Mouse (Mus musculus): Measurements from ENCODE around the gene Tssk6. TPM values are rescaled to one million over a fixed set of nuclear protein-coding genes. Genes with fewer than 3 reads are reported as not detected.

Gene Tssk6
- polyA plus RNA-seq, 1 experiment from 2014 or later, result 2.5 TPM

- no peaks in the 10 kb centered on the region for H3K4me1 ChIP-seq (ENCODE audit: control insufficient read depth, insufficient read depth, low read length)
- peak overlapping the region; percentile 52 for H3K4me2 ChIP-seq (ENCODE audit: low read length)
- H3K36me3 ChIP-seq (ENCODE audit: control insufficient read depth, insufficient read depth, low read length), result no peaks in the 10 kb centered on the region
- no peak overlapping the region for H3K27ac ChIP-seq (ENCODE audit: low read depth, low read length)
- ATAC-seq (peak; percentile 22), DNase-seq (ENCODE audit: low spot score) (no peak)
- H3K27me3 ChIP-seq (replicated peaks; ENCODE audit: control insufficient read depth, insufficient read depth, low read length), result peaks cover 71% of the 10 kb centered on the region
- peak overlapping the region; percentile 37 for H3K4me3 ChIP-seq (ENCODE audit: low read depth, low read length)
- 21% methylated on average over 74 of the region's 79 CpGs for WGBS
- H3K9ac ChIP-seq (ENCODE audit: low read length), result peak overlapping the region; percentile 48
- 0 out of 2 replicates have a peak, but pooled peaks cover 2% of the 10 kb centered on the region for H3K9me3 ChIP-seq (replicated peaks; ENCODE audit: control insufficient read depth, low read length)
Observed at GRCm38 (mm10) chr8:69881261-69881865, 20.6 kb upstream of the Tssk6 start.

GRCm38 (mm10) chr8:69882021-69882756 lies 19.8 kb upstream of the Tssk6 start:
- H3K4me3 ChIP-seq (ENCODE audit: low read depth, low read length), result peak overlapping the region; percentile 37
- peak overlapping the region; percentile 48 for H3K9ac ChIP-seq (ENCODE audit: low read length)
- peak overlapping the region; percentile 52 for H3K4me2 ChIP-seq (ENCODE audit: low read length)
- no peaks in the 10 kb centered on the region for H3K36me3 ChIP-seq (ENCODE audit: control insufficient read depth, insufficient read depth, low read length)
- H3K9me3 ChIP-seq (replicated peaks; ENCODE audit: control insufficient read depth, low read length), result 0 out of 2 replicates have a peak, but pooled peaks cover 2% of the 10 kb centered on the region
- DNase-seq (ENCODE audit: low spot score) (peak; percentile 76), ATAC-seq (peak; percentile 54)
- no peak overlapping the region for H3K27ac ChIP-seq (ENCODE audit: low read depth, low read length)
- WGBS, result 6% methylated on average over 100 of the region's 103 CpGs
- H3K27me3 ChIP-seq (replicated peaks; ENCODE audit: control insufficient read depth, insufficient read depth, low read length), result peaks cover 79% of the 10 kb centered on the region
- no peaks in the 10 kb centered on the region for H3K4me1 ChIP-seq (ENCODE audit: control insufficient read depth, insufficient read depth, low read length)

GRCm38 (mm10) chr8:69882833-69883600 lies 19.0 kb upstream of the Tssk6 start:
- 0 out of 2 replicates have a peak, but pooled peaks cover 2% of the 10 kb centered on the region for H3K9me3 ChIP-seq (replicated peaks; ENCODE audit: control insufficient read depth, low read length)
- H3K9ac ChIP-seq (ENCODE audit: low read length), result no peak overlapping the region
- peaks cover 88% of the 10 kb centered on the region for H3K27me3 ChIP-seq (replicated peaks; ENCODE audit: control insufficient read depth, insufficient read depth, low read length)
- DNase-seq (ENCODE audit: low spot score), result no peak
- H3K4me2 ChIP-seq (ENCODE audit: low read length), result peak overlapping the region; percentile 52; the same call in 1 of the 2 replicates
- H3K27ac ChIP-seq (ENCODE audit: low read depth, low read length), result no peak overlapping the region
- peak; percentile 13; the same call in 1 of the 2 replicates for ATAC-seq
- 11% methylated on average over 52 of the region's 52 CpGs for WGBS
- peaks cover 2% of the 10 kb centered on the region; the same call in 1 of the 2 replicates for H3K4me1 ChIP-seq (ENCODE audit: control insufficient read depth, insufficient read depth, low read length)
- H3K36me3 ChIP-seq (ENCODE audit: control insufficient read depth, insufficient read depth, low read length), result no peaks in the 10 kb centered on the region
- H3K4me3 ChIP-seq (ENCODE audit: low read depth, low read length), result peak overlapping the region; percentile 37

GRCm38 (mm10) chr8:69884141-69884540 lies 17.8 kb upstream of the Tssk6 start:
- Histone ChIP-seq H3K27me3 (replicated peaks; ENCODE audit: control insufficient read depth, insufficient read depth, low read length) (peaks cover 99% of the 10 kb centered on the region), H3K4me2 (ENCODE audit: low read length) (no peak overlapping the region), H3K36me3 (ENCODE audit: control insufficient read depth, insufficient read depth, low read length) (no peaks in the 10 kb centered on the region), H3K9ac (ENCODE audit: low read length) (no peak overlapping the region), H3K4me1 (ENCODE audit: control insufficient read depth, insufficient read depth, low read length) (peaks cover 2% of the 10 kb centered on the region), H3K9me3 (replicated peaks; ENCODE audit: control insufficient read depth, low read length) (0 out of 2 replicates have a peak, but pooled peaks cover 2% of the 10 kb centered on the region), H3K27ac (ENCODE audit: low read depth, low read length) (no peak overlapping the region), H3K4me3 (ENCODE audit: low read depth, low read length) (no peak overlapping the region)
- WGBS, result 57% methylated on average over 13 of the region's 13 CpGs
- DNase-seq (ENCODE audit: low spot score), result no peak
- no peak for ATAC-seq

GRCm38 (mm10) chr8:69887289-69888243 lies 14.4 kb upstream of the Tssk6 start, which contains the start of gene Cilp2:
TSS of gene Cilp2 (minus strand) at chr8:69887687.
- under 1% methylated on average over 58 of the region's 60 CpGs for WGBS
- ATAC-seq, result no peak
- H3K4me3 ChIP-seq (ENCODE audit: low read depth, low read length), result peak within 1 kb of the TSS; percentile 16

GRCm38 (mm10) chr8:69888244-69888866 lies 13.6 kb upstream of the Tssk6 start:
- H3K27me3 ChIP-seq (replicated peaks; ENCODE audit: control insufficient read depth, insufficient read depth, low read length), result peaks cover 74% of the 10 kb centered on the region
- H3K9ac ChIP-seq (ENCODE audit: low read length), result peak overlapping the region; percentile 21; the same call in 1 of the 2 replicates
- H3K4me1 ChIP-seq (ENCODE audit: control insufficient read depth, insufficient read depth, low read length), result peaks cover 2% of the 10 kb centered on the region
- 5% methylated on average over 24 of the region's 24 CpGs for WGBS
- peak overlapping the region; percentile 16; the same call in 1 of the 2 replicates for H3K4me3 ChIP-seq (ENCODE audit: low read depth, low read length)
- no peak for DNase-seq (ENCODE audit: low spot score)
- H3K4me2 ChIP-seq (ENCODE audit: low read length), result peak overlapping the region; percentile 39
- no peak overlapping the region for H3K27ac ChIP-seq (ENCODE audit: low read depth, low read length)
- no peak for ATAC-seq
- H3K36me3 ChIP-seq (ENCODE audit: control insufficient read depth, insufficient read depth, low read length), result 0 out of 2 replicates have a peak, but pooled peaks cover 4% of the 10 kb centered on the region
- no peaks in the 10 kb centered on the region for H3K9me3 ChIP-seq (replicated peaks; ENCODE audit: control insufficient read depth, low read length)

More at GRCm38 (mm10) chr8:69887289-69888243, 14.4 kb upstream of the Tssk6 start, which contains the start of gene Cilp2:
- Histone ChIP-seq H3K9ac (ENCODE audit: low read length) (peak within 1 kb of the TSS; percentile 29; the same call in 1 of the 2 replicates), H3K36me3 (ENCODE audit: control insufficient read depth, insufficient read depth, low read length) (0 out of 2 replicates have a peak, but pooled peaks cover 2% of the 10 kb centered on the region), H3K9me3 (replicated peaks; ENCODE audit: control insufficient read depth, low read length) (no peaks in the 10 kb centered on the region), H3K27ac (ENCODE audit: low read depth, low read length) (no peak within 1 kb of the TSS), H3K27me3 (replicated peaks; ENCODE audit: control insufficient read depth, insufficient read depth, low read length) (peaks cover 82% of the 10 kb centered on the region), H3K4me2 (ENCODE audit: low read length) (peak within 1 kb of the TSS; percentile 39), H3K4me1 (ENCODE audit: control insufficient read depth, insufficient read depth, low read length) (peaks cover 2% of the 10 kb centered on the region)
- no peak for DNase-seq (ENCODE audit: low spot score)

GRCm38 (mm10) chr8:69888902-69889301 lies 13.1 kb upstream of the Tssk6 start:
- 4% methylated on average over 32 of the region's 32 CpGs for WGBS
- no peaks in the 10 kb centered on the region for H3K9me3 ChIP-seq (replicated peaks; ENCODE audit: control insufficient read depth, low read length)
- H3K36me3 ChIP-seq (ENCODE audit: control insufficient read depth, insufficient read depth, low read length), result 0 out of 2 replicates have a peak, but pooled peaks cover 4% of the 10 kb centered on the region
- H3K9ac ChIP-seq (ENCODE audit: low read length), result 0 out of 2 replicates have a peak overlapping the region, but pooled peaks have one; percentile 21
- ATAC-seq (no peak), DNase-seq (ENCODE audit: low spot score) (no peak)
- no peak overlapping the region for H3K27ac ChIP-seq (ENCODE audit: low read depth, low read length)
- H3K4me3 ChIP-seq (ENCODE audit: low read depth, low read length), result 0 out of 2 replicates have a peak overlapping the region, but pooled peaks have one; percentile 16
- H3K27me3 ChIP-seq (replicated peaks; ENCODE audit: control insufficient read depth, insufficient read depth, low read length), result peaks cover 69% of the 10 kb centered on the region
- peak overlapping the region; percentile 20; the same call in 1 of the 2 replicates for H3K4me2 ChIP-seq (ENCODE audit: low read length)
- H3K4me1 ChIP-seq (ENCODE audit: control insufficient read depth, insufficient read depth, low read length), result peaks cover 2% of the 10 kb centered on the region
